Mouse (Mus musculus): ENCODE data around the gene Pla1a. TPM values are rescaled to one million over a fixed set of nuclear protein-coding genes. Genes with fewer than 3 reads are reported as not detected.

The Pla1a gene
- polyA plus RNA-seq, 1 experiment from 2014 or later, result 0.28 TPM

GRCm38 (mm10) chr16:38431446-38432185, 1.3 kb downstream of the Pla1a start:
- ATAC-seq (ENCODE audit: low FRiP score), result no peak
- WGBS, result 65% methylated on average over 13 of the region's 13 CpGs

GRCm38 (mm10) chr16:38425799-38426198, 7.1 kb downstream of the Pla1a start:
- no peaks in the 10 kb centered on the region for H3K36me3 ChIP-seq (ENCODE audit: control insufficient read depth, insufficient read depth, low read length)
- H3K4me3 ChIP-seq (ENCODE audit: low read depth, low read length), result no peak overlapping the region
- H3K27me3 ChIP-seq (ENCODE audit: control insufficient read depth, insufficient read depth, low read length), result no peaks in the 10 kb centered on the region; the same call in 1 of the 2 replicates
- H3K9ac ChIP-seq (ENCODE audit: low read depth, low read length), result no peak overlapping the region
- H3K4me1 ChIP-seq (replicated peaks; ENCODE audit: control insufficient read depth, insufficient read depth, low read length), result no peaks in the 10 kb centered on the region
- no peaks in the 10 kb centered on the region for H3K9me3 ChIP-seq (ENCODE audit: control insufficient read depth, low read length)
- H3K27ac ChIP-seq (ENCODE audit: low read depth, low read length), result no peak overlapping the region
- ATAC-seq (ENCODE audit: low FRiP score) (no peak), DNase-seq (ENCODE audit: low spot score) (no peak)
- H3K4me2 ChIP-seq (replicated peaks; ENCODE audit: low read depth, low read length), result no peak overlapping the region
- WGBS, result 89% methylated on average over 1 of the region's 1 CpGs

More at GRCm38 (mm10) chr16:38431446-38432185, 1.3 kb downstream of the Pla1a start:
- no peak overlapping the region for H3K27ac ChIP-seq (ENCODE audit: low read depth, low read length)
- no peaks in the 10 kb centered on the region for H3K4me1 ChIP-seq (replicated peaks; ENCODE audit: control insufficient read depth, insufficient read depth, low read length)
- H3K4me2 ChIP-seq (replicated peaks; ENCODE audit: low read depth, low read length), result no peak overlapping the region
- no peak for DNase-seq (ENCODE audit: low spot score)
- H3K9me3 ChIP-seq (ENCODE audit: control insufficient read depth, low read length), result no peaks in the 10 kb centered on the region
- H3K36me3 ChIP-seq (ENCODE audit: control insufficient read depth, insufficient read depth, low read length), result no peaks in the 10 kb centered on the region
- H3K27me3 ChIP-seq (ENCODE audit: control insufficient read depth, insufficient read depth, low read length), result no peaks in the 10 kb centered on the region
- no peak overlapping the region for H3K4me3 ChIP-seq (ENCODE audit: low read depth, low read length)
- H3K9ac ChIP-seq (ENCODE audit: low read depth, low read length), result no peak overlapping the region

GRCm38 (mm10) chr16:38425374-38425773, 7.6 kb downstream of the Pla1a start:
- H3K4me1 ChIP-seq (replicated peaks; ENCODE audit: control insufficient read depth, insufficient read depth, low read length), result no peaks in the 10 kb centered on the region
- no peaks in the 10 kb centered on the region for H3K36me3 ChIP-seq (ENCODE audit: control insufficient read depth, insufficient read depth, low read length)
- DNase-seq (ENCODE audit: low spot score) (no peak), ATAC-seq (ENCODE audit: low FRiP score) (no peak)
- no peak overlapping the region for H3K27ac ChIP-seq (ENCODE audit: low read depth, low read length)
- H3K4me3 ChIP-seq (ENCODE audit: low read depth, low read length), result no peak overlapping the region
- no peak overlapping the region for H3K4me2 ChIP-seq (replicated peaks; ENCODE audit: low read depth, low read length)
- H3K9ac ChIP-seq (ENCODE audit: low read depth, low read length), result no peak overlapping the region
- no peaks in the 10 kb centered on the region; the same call in 1 of the 2 replicates for H3K27me3 ChIP-seq (ENCODE audit: control insufficient read depth, insufficient read depth, low read length)
- H3K9me3 ChIP-seq (ENCODE audit: control insufficient read depth, low read length), result no peaks in the 10 kb centered on the region
- 89% methylated on average over 2 of the region's 2 CpGs for WGBS

GRCm38 (mm10) chr16:38414953-38415352, 18.0 kb downstream of the Pla1a start:
- no peak overlapping the region for H3K27ac ChIP-seq (ENCODE audit: low read depth, low read length)
- H3K27me3 ChIP-seq (ENCODE audit: control insufficient read depth, insufficient read depth, low read length), result no peaks in the 10 kb centered on the region
- no peak for DNase-seq (ENCODE audit: low spot score)
- H3K9ac ChIP-seq (ENCODE audit: low read depth, low read length), result no peak overlapping the region
- no peak overlapping the region for H3K4me2 ChIP-seq (replicated peaks; ENCODE audit: low read depth, low read length)
- H3K36me3 ChIP-seq (ENCODE audit: control insufficient read depth, insufficient read depth, low read length), result no peaks in the 10 kb centered on the region
- WGBS, result 88% methylated on average over 7 of the region's 7 CpGs
- no peak overlapping the region for H3K4me3 ChIP-seq (ENCODE audit: low read depth, low read length)
- no peak for ATAC-seq (ENCODE audit: low FRiP score)
- no peaks in the 10 kb centered on the region for H3K4me1 ChIP-seq (replicated peaks; ENCODE audit: control insufficient read depth, insufficient read depth, low read length)
- H3K9me3 ChIP-seq (ENCODE audit: control insufficient read depth, low read length), result no peaks in the 10 kb centered on the region

GRCm38 (mm10) chr16:38408416-38408815, 24.5 kb downstream of the Pla1a start:
- Histone ChIP-seq H3K4me3 (ENCODE audit: low read depth, low read length) (no peak overlapping the region), H3K27me3 (ENCODE audit: control insufficient read depth, insufficient read depth, low read length) (no peaks in the 10 kb centered on the region), H3K4me1 (replicated peaks; ENCODE audit: control insufficient read depth, insufficient read depth, low read length) (no peaks in the 10 kb centered on the region), H3K4me2 (replicated peaks; ENCODE audit: low read depth, low read length) (no peak overlapping the region), H3K27ac (ENCODE audit: low read depth, low read length) (no peak overlapping the region), H3K36me3 (ENCODE audit: control insufficient read depth, insufficient read depth, low read length) (no peaks in the 10 kb centered on the region), H3K9me3 (ENCODE audit: control insufficient read depth, low read length) (no peaks in the 10 kb centered on the region), H3K9ac (ENCODE audit: low read depth, low read length) (no peak overlapping the region)
- ATAC-seq (ENCODE audit: low FRiP score) (no peak), DNase-seq (ENCODE audit: low spot score) (no peak)
- 91% methylated on average over 8 of the region's 8 CpGs for WGBS

GRCm38 (mm10) chr16:38407584-38407983, 25.4 kb downstream of the Pla1a start:
- no peak overlapping the region for H3K4me2 ChIP-seq (replicated peaks; ENCODE audit: low read depth, low read length)
- no peak overlapping the region for H3K27ac ChIP-seq (ENCODE audit: low read depth, low read length)
- no peaks in the 10 kb centered on the region for H3K4me1 ChIP-seq (replicated peaks; ENCODE audit: control insufficient read depth, insufficient read depth, low read length)
- ATAC-seq (ENCODE audit: low FRiP score), result no peak
- no peak for DNase-seq (ENCODE audit: low spot score)
- H3K27me3 ChIP-seq (ENCODE audit: control insufficient read depth, insufficient read depth, low read length), result no peaks in the 10 kb centered on the region
- H3K9ac ChIP-seq (ENCODE audit: low read depth, low read length), result no peak overlapping the region
- no peaks in the 10 kb centered on the region for H3K36me3 ChIP-seq (ENCODE audit: control insufficient read depth, insufficient read depth, low read length)
- H3K9me3 ChIP-seq (ENCODE audit: control insufficient read depth, low read length), result no peaks in the 10 kb centered on the region
- 37% methylated on average over 5 of the region's 5 CpGs for WGBS
- no peak overlapping the region for H3K4me3 ChIP-seq (ENCODE audit: low read depth, low read length)

- Histone ChIP-seq H3K9ac (ENCODE audit: low read depth, low read length) (no peak overlapping the region), H3K4me3 (ENCODE audit: low read depth, low read length) (no peak overlapping the region), H3K27ac (ENCODE audit: low read depth, low read length) (no peak overlapping the region), H3K9me3 (ENCODE audit: control insufficient read depth, low read length) (no peaks in the 10 kb centered on the region), H3K27me3 (ENCODE audit: control insufficient read depth, insufficient read depth, low read length) (no peaks in the 10 kb centered on the region), H3K4me1 (replicated peaks; ENCODE audit: control insufficient read depth, insufficient read depth, low read length) (no peaks in the 10 kb centered on the region), H3K4me2 (replicated peaks; ENCODE audit: low read depth, low read length) (no peak overlapping the region), H3K36me3 (ENCODE audit: control insufficient read depth, insufficient read depth, low read length) (no peaks in the 10 kb centered on the region)
- 85% methylated on average over 6 of the region's 6 CpGs for WGBS
- ATAC-seq (ENCODE audit: low FRiP score) (no peak), DNase-seq (ENCODE audit: low spot score) (no peak)
These were observed 26.2 kb downstream of the Pla1a start for GRCm38 (mm10) chr16:38406708-38407107.

- 76% methylated on average over 5 of the region's 5 CpGs for WGBS
- Histone ChIP-seq H3K27ac (ENCODE audit: low read depth, low read length) (no peak overlapping the region), H3K27me3 (ENCODE audit: control insufficient read depth, insufficient read depth, low read length) (no peaks in the 10 kb centered on the region), H3K4me1 (replicated peaks; ENCODE audit: control insufficient read depth, insufficient read depth, low read length) (no peaks in the 10 kb centered on the region), H3K4me3 (ENCODE audit: low read depth, low read length) (no peak overlapping the region), H3K9me3 (ENCODE audit: control insufficient read depth, low read length) (no peaks in the 10 kb centered on the region), H3K4me2 (replicated peaks; ENCODE audit: low read depth, low read length) (no peak overlapping the region), H3K36me3 (ENCODE audit: control insufficient read depth, insufficient read depth, low read length) (no peaks in the 10 kb centered on the region), H3K9ac (ENCODE audit: low read depth, low read length) (no peak overlapping the region)
- DNase-seq (ENCODE audit: low spot score), result no peak
- ATAC-seq (ENCODE audit: low FRiP score), result no peak
These were observed 26.7 kb downstream of the Pla1a start for GRCm38 (mm10) chr16:38406293-38406692.

- H3K4me3 ChIP-seq (ENCODE audit: low read depth, low read length), result no peak overlapping the region
- 87% methylated on average over 7 of the region's 7 CpGs for WGBS
- H3K9ac ChIP-seq (ENCODE audit: low read depth, low read length), result no peak overlapping the region
- no peaks in the 10 kb centered on the region for H3K27me3 ChIP-seq (ENCODE audit: control insufficient read depth, insufficient read depth, low read length)
- DNase-seq (ENCODE audit: low spot score) (no peak), ATAC-seq (ENCODE audit: low FRiP score) (no peak)
- H3K4me2 ChIP-seq (replicated peaks; ENCODE audit: low read depth, low read length), result no peak overlapping the region
- H3K27ac ChIP-seq (ENCODE audit: low read depth, low read length), result no peak overlapping the region
- no peaks in the 10 kb centered on the region for H3K9me3 ChIP-seq (ENCODE audit: control insufficient read depth, low read length)
- no peaks in the 10 kb centered on the region for H3K36me3 ChIP-seq (ENCODE audit: control insufficient read depth, insufficient read depth, low read length)
- H3K4me1 ChIP-seq (replicated peaks; ENCODE audit: control insufficient read depth, insufficient read depth, low read length), result peaks cover 3% of the 10 kb centered on the region; the same call in 1 of the 2 replicates
These were observed 29.3 kb downstream of the Pla1a start for GRCm38 (mm10) chr16:38403639-38404038.

Measured in hindbrain, embryonic 11.5 days (tissue).